Mouse (Mus musculus): ENCODE measurements around the gene Efna4. TPM values are rescaled to one million over a fixed set of nuclear protein-coding genes. Genes with fewer than 3 reads are reported as not detected.

Efna4 gene
- polyA plus RNA-seq, 1 experiment from 2014 or later = 17.1 TPM

DNA sequence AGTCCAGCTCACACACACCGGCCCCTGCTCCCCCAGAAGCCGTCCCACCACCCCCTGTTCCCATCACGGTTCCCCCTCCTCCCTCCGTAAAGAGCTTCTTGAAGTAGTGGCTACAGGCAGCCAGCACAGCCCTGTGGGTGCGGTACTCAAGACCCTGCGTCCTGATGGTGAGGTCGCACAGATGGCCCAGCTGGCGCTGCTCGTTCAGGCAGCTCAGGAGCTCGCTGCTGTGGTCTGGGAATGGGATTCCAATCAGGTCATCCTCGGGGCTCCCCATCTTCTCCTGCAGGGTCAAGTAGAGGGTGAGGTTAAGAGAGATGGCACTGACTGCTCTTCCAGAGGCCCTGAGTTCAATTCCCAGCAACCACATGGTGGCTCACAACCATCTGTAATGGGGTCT, 43.4 kb upstream of the Efna4 start:
- DNase-seq (ENCODE audit: low spot score) (no peak), ATAC-seq (replicated peaks; ENCODE audit: low FRiP score) (no peak)
- Histone ChIP-seq H3K27me3 (ENCODE audit: control insufficient read depth, insufficient read depth, low read length) (no peaks in the 10 kb centered on the region), H3K36me3 (ENCODE audit: control insufficient read depth, insufficient read depth, low read length) (no peaks in the 10 kb centered on the region), H3K9ac (ENCODE audit: low read length) (no peak overlapping the region), H3K4me1 (replicated peaks; ENCODE audit: control insufficient read depth, insufficient read depth, low read length) (peaks cover 8% of the 10 kb centered on the region), H3K4me3 (ENCODE audit: low read depth, low read length) (no peak overlapping the region), H3K27ac (ENCODE audit: low read depth, low read length) (no peak overlapping the region), H3K4me2 (ENCODE audit: low read depth, low read length, severe bottlenecking) (no peak overlapping the region), H3K9me3 (ENCODE audit: control insufficient read depth, low read length) (no peaks in the 10 kb centered on the region)
- WGBS = 83% methylated on average over 11 of the region's 11 CpGs

DNA sequence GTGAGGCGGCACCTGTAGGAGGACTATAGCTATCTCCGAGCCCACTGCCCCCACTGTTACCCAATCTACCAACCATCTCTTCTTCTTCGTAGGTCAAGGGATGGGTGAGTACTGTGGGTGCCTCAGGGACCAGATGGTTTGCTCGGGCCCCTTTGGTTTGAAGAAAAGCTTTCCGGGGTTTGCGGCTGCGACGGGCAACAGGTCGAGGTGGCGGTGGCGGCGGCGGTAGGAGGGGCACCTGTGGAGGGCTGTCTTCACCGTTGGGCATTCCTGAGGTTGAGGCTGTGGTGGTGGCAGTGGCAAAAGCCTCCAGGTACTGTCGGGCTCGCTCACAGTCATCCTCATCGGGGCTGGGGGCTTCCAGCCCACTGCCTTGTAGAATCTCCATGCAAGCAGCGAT, 42.9 kb upstream of the Efna4 start:
- Histone ChIP-seq H3K4me2 (ENCODE audit: low read depth, low read length, severe bottlenecking) (no peak overlapping the region), H3K9ac (ENCODE audit: low read length) (no peak overlapping the region), H3K4me3 (ENCODE audit: low read depth, low read length) (no peak overlapping the region), H3K4me1 (replicated peaks; ENCODE audit: control insufficient read depth, insufficient read depth, low read length) (peaks cover 8% of the 10 kb centered on the region), H3K27me3 (ENCODE audit: control insufficient read depth, insufficient read depth, low read length) (no peaks in the 10 kb centered on the region), H3K9me3 (ENCODE audit: control insufficient read depth, low read length) (no peaks in the 10 kb centered on the region), H3K36me3 (ENCODE audit: control insufficient read depth, insufficient read depth, low read length) (no peaks in the 10 kb centered on the region), H3K27ac (ENCODE audit: low read depth, low read length) (no peak overlapping the region)
- DNase-seq (ENCODE audit: low spot score) = no peak
- WGBS = 93% methylated on average over 18 of the region's 18 CpGs
- ATAC-seq (replicated peaks; ENCODE audit: low FRiP score) = no peak

DNA sequence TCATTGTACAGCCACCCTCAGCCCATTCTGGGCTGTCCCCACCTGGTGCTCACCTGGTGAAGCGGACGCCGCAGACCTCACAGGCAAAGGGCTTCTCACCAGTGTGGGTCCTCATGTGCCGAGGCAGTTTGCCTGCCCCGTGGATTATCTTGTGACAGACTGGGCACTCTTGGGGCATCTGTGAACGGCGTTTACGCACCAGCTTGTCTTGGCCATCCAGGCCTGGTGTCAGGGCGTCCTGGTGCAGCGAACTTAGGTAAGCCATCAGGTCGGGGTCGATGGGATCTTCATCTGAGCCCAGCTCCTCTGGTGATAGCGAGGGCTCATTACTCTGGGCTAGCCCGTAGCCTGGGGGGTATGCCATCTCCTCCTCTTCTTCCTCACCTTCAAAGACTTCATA, 42.5 kb upstream of the Efna4 start:
- Histone ChIP-seq H3K4me3 (ENCODE audit: low read depth, low read length) (no peak overlapping the region), H3K9ac (ENCODE audit: low read length) (no peak overlapping the region), H3K4me2 (ENCODE audit: low read depth, low read length, severe bottlenecking) (no peak overlapping the region), H3K27me3 (ENCODE audit: control insufficient read depth, insufficient read depth, low read length) (no peaks in the 10 kb centered on the region), H3K4me1 (replicated peaks; ENCODE audit: control insufficient read depth, insufficient read depth, low read length) (peaks cover 8% of the 10 kb centered on the region), H3K9me3 (ENCODE audit: control insufficient read depth, low read length) (no peaks in the 10 kb centered on the region), H3K36me3 (ENCODE audit: control insufficient read depth, insufficient read depth, low read length) (no peaks in the 10 kb centered on the region), H3K27ac (ENCODE audit: low read depth, low read length) (no peak overlapping the region)
- ATAC-seq (replicated peaks; ENCODE audit: low FRiP score) = no peak
- no peak for DNase-seq (ENCODE audit: low spot score)
- WGBS = 95% methylated on average over 14 of the region's 14 CpGs

DNA sequence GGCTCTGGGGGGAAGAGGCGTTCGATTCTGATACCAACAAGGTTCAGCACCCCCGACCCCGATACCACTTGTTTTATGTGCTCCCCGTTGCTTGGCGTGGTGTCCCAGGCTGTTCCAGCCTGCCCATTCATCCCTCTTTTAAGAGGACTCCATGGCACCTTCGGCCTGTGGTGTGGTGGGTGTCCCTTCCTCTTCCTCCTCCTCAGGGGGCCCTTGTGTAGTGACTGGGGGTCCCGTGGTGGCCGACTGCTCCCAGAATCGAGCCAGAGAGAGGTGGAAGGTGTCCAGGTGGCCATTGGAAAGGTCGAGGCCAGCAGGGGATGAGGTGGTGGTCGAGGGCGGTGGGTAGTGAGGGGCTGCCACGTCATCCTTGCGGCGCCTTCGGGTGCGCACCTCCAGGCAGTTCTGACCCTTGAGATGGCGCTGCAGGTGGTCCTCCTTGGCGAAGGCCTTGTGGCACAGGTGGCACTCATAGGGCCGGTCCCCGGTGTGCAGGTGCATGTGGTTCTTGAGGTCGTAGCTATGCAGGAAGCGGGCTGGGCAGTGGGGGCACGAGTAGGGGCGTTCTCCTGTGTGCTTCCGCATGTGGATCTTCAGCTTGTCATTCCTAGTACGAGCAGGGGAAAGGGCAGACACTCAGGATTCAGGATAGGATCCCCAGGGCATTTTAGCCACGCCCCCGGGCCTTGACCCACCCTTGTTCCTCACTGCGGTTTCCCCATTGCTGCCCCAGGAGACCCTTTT, 41.7 kb upstream of the Efna4 start:
- WGBS = 86% methylated on average over 31 of the region's 31 CpGs
- H3K9me3 ChIP-seq (ENCODE audit: control insufficient read depth, low read length) = no peaks in the 10 kb centered on the region
- H3K4me1 ChIP-seq (replicated peaks; ENCODE audit: control insufficient read depth, insufficient read depth, low read length) = peaks cover 5% of the 10 kb centered on the region
- no peak overlapping the region for H3K4me3 ChIP-seq (ENCODE audit: low read depth, low read length)
- ATAC-seq (replicated peaks; ENCODE audit: low FRiP score) (no peak), DNase-seq (ENCODE audit: low spot score) (no peak)
- H3K27ac ChIP-seq (ENCODE audit: low read depth, low read length) = no peak overlapping the region
- H3K27me3 ChIP-seq (ENCODE audit: control insufficient read depth, insufficient read depth, low read length) = no peaks in the 10 kb centered on the region
- no peak overlapping the region for H3K9ac ChIP-seq (ENCODE audit: low read length)
- no peak overlapping the region for H3K4me2 ChIP-seq (ENCODE audit: low read depth, low read length, severe bottlenecking)
- no peaks in the 10 kb centered on the region for H3K36me3 ChIP-seq (ENCODE audit: control insufficient read depth, insufficient read depth, low read length)

DNA sequence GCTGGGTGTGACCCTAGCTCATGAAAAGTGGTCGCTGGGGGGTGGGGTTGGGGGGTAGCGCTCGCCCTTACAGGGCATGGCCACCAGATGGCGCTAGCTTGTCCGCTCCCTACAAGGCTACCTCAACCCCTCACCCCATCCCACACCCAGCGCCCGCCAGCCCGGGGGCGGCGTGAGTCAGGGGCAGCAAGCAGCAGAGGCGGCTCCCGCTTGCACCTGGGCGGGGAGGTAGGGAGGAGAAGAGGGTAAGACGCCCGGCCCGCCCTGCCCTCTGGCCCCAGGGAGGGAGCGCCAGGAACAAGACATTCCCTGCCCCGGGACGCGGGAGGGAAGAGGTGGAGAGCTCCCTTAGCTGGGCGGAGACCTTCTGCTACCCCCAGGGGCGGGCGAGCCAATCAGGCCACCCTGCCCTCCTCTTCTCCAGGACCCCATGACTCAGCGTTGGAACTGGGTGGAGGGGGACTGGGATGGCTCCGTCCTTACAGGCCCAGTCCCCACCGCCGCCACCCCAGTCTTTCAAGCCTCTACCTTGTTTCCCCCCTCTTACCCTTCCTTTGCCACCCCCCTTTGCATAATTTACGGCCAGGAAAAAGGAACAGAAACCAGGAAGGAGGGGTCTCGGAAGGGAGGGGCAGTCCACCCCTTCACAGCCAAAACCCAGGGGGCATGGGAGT, 40.7 kb upstream of the Efna4 start:
- under 1% methylated on average over 26 of the region's 29 CpGs for WGBS
- Histone ChIP-seq H3K36me3 (ENCODE audit: control insufficient read depth, insufficient read depth, low read length) (no peaks in the 10 kb centered on the region), H3K9me3 (ENCODE audit: control insufficient read depth, low read length) (no peaks in the 10 kb centered on the region), H3K9ac (ENCODE audit: low read length) (peak overlapping the region; percentile 73), H3K4me2 (ENCODE audit: low read depth, low read length, severe bottlenecking) (peak overlapping the region; percentile 86), H3K4me1 (replicated peaks; ENCODE audit: control insufficient read depth, insufficient read depth, low read length) (peaks cover 4% of the 10 kb centered on the region), H3K27me3 (ENCODE audit: control insufficient read depth, insufficient read depth, low read length) (no peaks in the 10 kb centered on the region), H3K27ac (ENCODE audit: low read depth, low read length) (no peak overlapping the region), H3K4me3 (ENCODE audit: low read depth, low read length) (peak overlapping the region; percentile 52)
- ATAC-seq (replicated peaks; ENCODE audit: low FRiP score) (peak; percentile 89), DNase-seq (ENCODE audit: low spot score) (peak; percentile 94)

DNA sequence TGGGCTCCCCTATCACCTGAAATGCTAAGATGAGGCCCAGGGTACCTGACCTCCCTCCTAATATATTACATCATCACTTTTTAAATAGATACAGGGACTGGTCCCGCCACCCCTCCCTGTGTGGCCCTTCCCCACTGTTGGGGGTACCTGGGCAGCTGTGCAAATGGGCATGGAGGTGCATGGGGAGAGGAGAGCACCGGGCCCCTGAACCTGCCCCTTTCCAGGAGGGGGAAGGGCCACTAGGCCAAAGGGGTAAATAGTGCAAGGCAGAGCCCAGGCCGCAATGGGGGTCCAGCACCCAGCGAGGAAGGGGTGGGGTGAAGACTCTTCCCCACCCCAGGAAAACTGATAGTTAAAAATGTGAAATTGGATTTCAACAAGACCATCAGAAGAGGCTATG, 40.0 kb upstream of the Efna4 start:
- ATAC-seq (replicated peaks; ENCODE audit: low FRiP score) = peak; percentile 40; the same call in 1 of the 2 replicates
- no peak overlapping the region; the same call in 1 of the 2 replicates for H3K4me2 ChIP-seq (ENCODE audit: low read depth, low read length, severe bottlenecking)
- H3K27me3 ChIP-seq (ENCODE audit: control insufficient read depth, insufficient read depth, low read length) = no peaks in the 10 kb centered on the region
- H3K27ac ChIP-seq (ENCODE audit: low read depth, low read length) = no peak overlapping the region
- no peak overlapping the region; the same call in 1 of the 2 replicates for H3K9ac ChIP-seq (ENCODE audit: low read length)
- WGBS = 66% methylated on average over 4 of the region's 4 CpGs
- no peak for DNase-seq (ENCODE audit: low spot score)
- no peaks in the 10 kb centered on the region for H3K36me3 ChIP-seq (ENCODE audit: control insufficient read depth, insufficient read depth, low read length)
- no peaks in the 10 kb centered on the region for H3K9me3 ChIP-seq (ENCODE audit: control insufficient read depth, low read length)
- peak overlapping the region; percentile 52; the same call in 1 of the 2 replicates for H3K4me3 ChIP-seq (ENCODE audit: low read depth, low read length)
- peaks cover 4% of the 10 kb centered on the region for H3K4me1 ChIP-seq (replicated peaks; ENCODE audit: control insufficient read depth, insufficient read depth, low read length)

DNA sequence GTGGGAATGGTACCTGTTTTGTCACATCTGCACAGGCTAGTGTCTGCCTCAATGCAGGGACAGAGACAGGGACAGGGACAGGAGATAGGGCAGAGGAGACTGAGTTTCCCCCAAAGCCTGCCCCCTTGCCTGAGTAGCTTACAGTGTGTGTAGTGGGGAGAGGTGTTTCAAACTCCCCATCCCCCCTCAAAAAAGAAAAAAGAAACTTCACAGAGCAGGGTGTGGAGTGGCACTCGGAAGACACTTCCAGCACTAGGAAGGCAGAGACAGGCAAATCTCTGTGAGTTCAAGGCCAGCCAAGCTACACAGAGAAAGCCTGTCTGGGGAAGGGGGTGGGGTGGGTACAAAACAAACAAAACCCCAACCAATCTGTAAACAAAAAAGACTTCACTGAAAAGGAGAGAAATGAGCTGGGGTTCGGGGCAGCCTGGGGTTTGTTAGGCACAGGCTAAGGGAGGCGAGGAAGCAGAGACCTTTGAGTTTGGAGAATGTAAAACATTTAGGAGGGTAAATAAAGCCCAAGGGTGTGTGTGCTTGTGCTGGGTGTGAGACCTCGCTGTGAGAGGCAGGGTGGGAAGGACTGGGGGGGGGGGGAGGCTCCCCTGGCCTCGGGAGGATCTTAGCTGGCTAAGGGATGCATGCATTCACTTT, 35.9 kb upstream of the Efna4 start:
- 48% methylated on average over 5 of the region's 5 CpGs for WGBS

DNA sequence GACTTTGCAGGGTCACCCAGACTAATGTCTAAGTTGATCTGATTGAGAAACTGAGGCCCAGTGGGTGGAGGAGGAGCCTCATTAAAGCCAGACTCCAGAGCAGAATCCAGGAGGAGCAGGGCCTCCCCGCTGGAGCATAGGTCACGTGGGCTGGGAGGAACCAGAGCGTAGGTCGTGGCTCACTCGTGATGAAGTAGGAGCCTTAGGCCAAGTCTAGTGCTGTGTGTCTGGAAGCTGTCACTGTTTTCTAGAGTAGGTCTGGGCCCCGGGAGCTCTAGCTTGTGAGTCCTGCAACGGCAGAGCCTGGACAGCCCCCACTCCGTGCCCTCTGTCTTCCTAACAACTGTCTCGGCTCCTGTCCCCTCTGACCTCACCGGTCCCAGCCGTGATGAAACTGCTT, 29.5 kb upstream of the Efna4 start:
- H3K4me1 ChIP-seq (replicated peaks; ENCODE audit: control insufficient read depth, insufficient read depth, low read length) = no peaks in the 10 kb centered on the region
- no peak overlapping the region for H3K9ac ChIP-seq (ENCODE audit: low read length)
- 73% methylated on average over 11 of the region's 11 CpGs for WGBS
- no peak overlapping the region for H3K4me3 ChIP-seq (ENCODE audit: low read depth, low read length)
- H3K4me2 ChIP-seq (ENCODE audit: low read depth, low read length, severe bottlenecking) = no peak overlapping the region
- no peak overlapping the region for H3K27ac ChIP-seq (ENCODE audit: low read depth, low read length)
- H3K36me3 ChIP-seq (ENCODE audit: control insufficient read depth, insufficient read depth, low read length) = no peaks in the 10 kb centered on the region
- no peaks in the 10 kb centered on the region for H3K27me3 ChIP-seq (ENCODE audit: control insufficient read depth, insufficient read depth, low read length)
- H3K9me3 ChIP-seq (ENCODE audit: control insufficient read depth, low read length) = no peaks in the 10 kb centered on the region
- no peak for ATAC-seq (replicated peaks; ENCODE audit: low FRiP score)
- no peak for DNase-seq (ENCODE audit: low spot score)

More for the DNA sequence above, 35.9 kb upstream of the Efna4 start:
- H3K4me3 ChIP-seq (ENCODE audit: low read depth, low read length) = no peak overlapping the region
- ATAC-seq (replicated peaks; ENCODE audit: low FRiP score) = no peak
- H3K27me3 ChIP-seq (ENCODE audit: control insufficient read depth, insufficient read depth, low read length) = no peaks in the 10 kb centered on the region
- DNase-seq (ENCODE audit: low spot score) = no peak
- H3K4me2 ChIP-seq (ENCODE audit: low read depth, low read length, severe bottlenecking) = no peak overlapping the region
- H3K27ac ChIP-seq (ENCODE audit: low read depth, low read length) = no peak overlapping the region
- H3K4me1 ChIP-seq (replicated peaks; ENCODE audit: control insufficient read depth, insufficient read depth, low read length) = peaks cover 2% of the 10 kb centered on the region
- H3K9me3 ChIP-seq (ENCODE audit: control insufficient read depth, low read length) = no peaks in the 10 kb centered on the region
- H3K9ac ChIP-seq (ENCODE audit: low read length) = no peak overlapping the region
- no peaks in the 10 kb centered on the region for H3K36me3 ChIP-seq (ENCODE audit: control insufficient read depth, insufficient read depth, low read length)

All from forebrain, embryonic 11.5 days (tissue).